Mouse (Mus musculus): ENCODE results near the gene Dbf4.

Dbf4 gene

DNA sequence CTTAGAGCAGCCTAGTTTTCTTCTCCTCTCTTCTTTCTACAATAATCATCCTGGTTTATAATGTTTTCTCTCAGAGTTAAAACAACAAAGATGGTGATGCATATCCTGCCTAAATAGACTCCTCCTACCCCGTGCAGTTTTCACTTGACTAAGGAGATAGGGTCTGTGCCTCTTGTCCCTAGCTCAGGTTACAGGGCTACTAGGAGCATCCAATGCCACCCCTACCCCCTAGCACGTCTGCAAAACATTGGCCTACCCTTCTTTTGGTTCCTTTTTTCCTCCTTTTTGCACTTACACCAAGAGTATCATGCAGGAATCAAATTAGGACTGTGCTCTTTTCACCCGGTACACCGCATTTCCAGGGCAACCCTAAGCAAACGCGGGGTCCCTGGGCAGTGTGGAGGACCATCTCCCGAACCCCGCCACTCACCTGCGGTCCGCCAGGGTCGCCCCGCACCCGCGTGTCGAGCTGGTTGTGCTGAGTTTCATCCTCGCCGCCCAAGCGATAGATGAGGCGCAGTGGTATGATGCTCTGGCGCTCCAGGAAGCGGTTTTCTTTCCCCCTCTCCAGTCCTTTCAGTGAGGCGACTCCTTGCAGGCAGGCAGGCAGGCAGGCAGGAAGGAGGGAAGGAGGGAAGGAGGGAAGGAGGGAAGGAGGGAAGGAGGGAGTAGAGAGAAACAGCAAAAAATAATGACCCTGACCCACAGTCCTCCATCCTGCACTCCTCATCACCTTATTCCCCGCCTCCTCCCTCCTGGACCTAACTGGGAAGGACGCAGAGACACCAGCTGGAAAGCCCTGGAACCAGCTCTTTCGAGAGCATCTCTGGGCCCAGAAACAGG is 55.5 kb downstream of the Dbf4 start:
- peak; percentile 89 for DNase-seq

DNA sequence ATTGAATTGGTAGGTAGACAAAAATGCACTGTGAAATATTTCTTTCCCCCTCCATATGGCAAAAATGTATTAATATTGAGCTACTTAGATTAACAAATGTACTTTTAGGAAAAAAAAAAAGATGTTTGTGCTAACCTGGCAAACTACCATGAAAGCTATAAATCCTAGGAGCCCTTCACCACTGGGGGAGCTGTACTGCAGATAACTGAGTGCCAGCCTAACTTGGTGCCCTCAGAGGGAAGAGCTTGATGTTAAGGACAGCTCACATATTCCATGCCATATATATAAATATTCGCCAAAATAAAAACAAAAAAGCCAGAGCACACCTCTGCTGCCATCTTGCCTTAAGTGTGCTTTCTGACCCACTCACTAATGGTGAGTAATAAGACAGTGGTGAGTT is 60.2 kb downstream of the Dbf4 start:
- no peak for DNase-seq

DNA sequence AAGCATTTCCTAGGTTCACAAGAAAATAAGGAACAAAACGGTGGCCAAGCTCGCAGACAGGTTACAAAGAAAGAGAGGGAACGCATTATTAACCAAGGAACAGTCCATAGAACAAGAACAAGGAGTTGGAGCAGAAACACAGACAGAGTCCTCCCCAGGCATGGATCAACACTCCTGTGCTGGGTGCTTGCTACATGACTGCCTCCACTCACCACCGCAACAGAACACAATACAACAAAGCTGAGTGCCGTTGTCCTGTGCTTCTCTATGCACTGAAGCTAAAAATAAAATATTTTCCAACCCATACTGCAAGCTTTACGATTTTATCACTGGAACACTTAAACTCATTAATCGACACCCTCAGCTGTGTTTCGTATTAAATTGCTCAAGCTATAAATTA is 64.8 kb downstream of the Dbf4 start:
- no peak for DNase-seq

GRCm38 (mm10) chr5:8356885-8357651 is 65.4 kb downstream of the Dbf4 start:
- DNase-seq = peak; percentile 95

DNA sequence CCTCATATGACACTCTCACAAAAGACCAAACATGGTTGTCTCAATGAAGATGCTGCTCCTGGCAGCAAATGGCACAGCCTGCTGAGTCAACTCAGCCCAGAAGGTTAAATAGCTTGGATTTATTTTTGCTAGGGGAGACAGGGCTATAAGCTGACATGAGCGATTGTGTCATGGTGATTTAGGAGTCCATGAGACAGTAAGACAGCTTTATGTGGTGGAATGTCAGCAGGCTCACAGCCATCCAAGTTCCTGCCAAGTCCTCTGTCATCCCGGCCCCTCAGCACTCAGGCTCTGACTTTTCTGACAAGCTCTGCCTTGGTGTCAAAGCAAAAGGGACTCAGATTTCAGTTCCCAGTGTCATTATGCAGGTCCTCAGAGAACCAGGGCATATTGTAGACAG is 66.2 kb downstream of the Dbf4 start:
- peak; percentile 90 for DNase-seq

DNA sequence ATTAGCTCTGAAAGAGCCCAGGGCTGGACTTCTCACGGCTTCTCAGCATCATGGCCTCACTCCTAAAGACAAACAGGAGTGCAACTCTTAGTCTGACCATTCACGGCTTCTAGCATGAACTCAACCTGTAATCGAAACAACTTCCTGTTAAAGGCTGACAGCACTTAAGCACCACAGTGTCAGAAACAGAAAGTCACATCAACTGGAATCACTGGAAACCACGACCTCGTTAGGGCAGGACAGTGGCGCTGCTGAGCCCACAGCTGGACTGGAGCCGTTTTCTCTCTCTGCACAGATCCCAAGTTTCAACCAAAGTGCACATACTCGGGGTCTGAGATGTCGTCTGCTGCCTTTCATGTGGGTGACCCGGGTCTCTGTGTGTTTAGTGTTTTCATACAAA is 73.0 kb downstream of the Dbf4 start:
- no peak for DNase-seq
